Mouse (Mus musculus) hematopoietic multipotent progenitor cell, adult 10-12 weeks (in vitro differentiated cells): ENCODE results near the gene Parp2. TPM values are rescaled to one million over a fixed set of nuclear protein-coding genes. Genes with fewer than 3 reads are reported as not detected.

Source experiments
- polyA plus RNA-seq: library from polyadenylated mRNA; stranded (reverse); fragments of >175 nt; gene quantifications from 2 replicates; pipeline ENCODE4 v1.2.3, GENCODE M21; 2012; ENCODE audit warnings: low replicate concordance

Parp2 gene
- polyA plus RNA-seq: 3.1 and 4.2 TPM in 2 replicates

DNA sequence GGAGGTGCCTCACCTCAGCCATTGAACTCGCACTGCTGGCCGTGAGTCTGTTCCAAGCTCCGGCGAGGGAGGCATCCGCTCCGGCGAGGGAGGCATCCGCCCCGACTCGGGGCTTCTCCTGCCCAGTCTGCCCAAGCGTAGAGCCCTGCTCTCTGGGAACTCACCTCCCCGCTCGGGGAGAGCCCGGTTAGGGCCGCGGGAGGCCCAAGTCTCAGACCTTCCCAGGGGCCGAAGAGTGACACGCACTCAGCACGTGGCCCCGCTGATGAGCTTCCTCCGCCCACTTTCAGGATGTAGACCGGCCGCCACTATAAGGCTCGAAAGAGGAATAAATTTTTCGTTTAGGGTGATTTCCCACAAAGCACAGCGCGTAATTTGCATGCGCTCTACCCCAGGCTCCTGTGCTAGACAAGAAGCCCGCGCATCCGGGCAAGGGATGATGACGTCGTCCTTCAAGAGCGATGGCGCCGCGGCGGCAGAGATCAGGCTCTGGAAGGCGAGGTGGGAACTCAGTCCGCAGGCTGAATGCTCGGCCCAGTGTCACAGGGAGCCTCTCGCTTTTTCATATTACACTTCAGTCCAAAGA, at the start of gene Parp2, which contains the start of gene Ccnb1ip1:
TSS of gene Parp2 (plus strand) at position 355 of the 586 bp plus-strand sequence.
TSS of gene Ccnb1ip1 (minus strand) at position 246 of the 586 bp plus-strand sequence.

GRCm38 (mm10) chr14:50785251-50785637, 22.4 kb upstream of the Parp2 start, which contains the start of gene Ttc5:
Ttc5 (minus strand) TSS chr14:50785519.

GRCm38 (mm10) chr14:50869889-50870804, 62.5 kb downstream of the Parp2 start, which contains the start of gene Tep1:
Tep1 (minus strand) TSS chr14:50870560.

Other genes with a start within 250 kb of the Parp2 start
- not detected in 2 replicates for gene Olfr744, start 193.0 kb upstream of the Parp2 start, polyA plus RNA-seq
- not detected in 2 replicates for gene Olfr745, start 168.5 kb upstream of the Parp2 start, polyA plus RNA-seq
- not detected in 2 replicates for gene Olfr746, start 160.8 kb upstream of the Parp2 start, polyA plus RNA-seq
- gene Olfr747, start 114.6 kb upstream of the Parp2 start, polyA plus RNA-seq: not detected in 2 replicates
- gene Olfr748, start 100.5 kb upstream of the Parp2 start, polyA plus RNA-seq: not detected in 2 replicates
- gene Olfr749, start 62.7 kb upstream of the Parp2 start, polyA plus RNA-seq: not detected in 2 replicates
- 9.5 and 54.2 TPM in 2 replicates for gene Ttc5, start 22.3 kb upstream of the Parp2 start, polyA plus RNA-seq
- gene Ccnb1ip1, start 109 bp upstream of the Parp2 start, polyA plus RNA-seq: 0.25 TPM in 1 of 2 replicates, not detected in the other
- gene Tep1, start 62.7 kb downstream of the Parp2 start, polyA plus RNA-seq: 8.1 and 9.7 TPM in 2 replicates
- 0.11 and 0.61 TPM in 2 replicates for gene Klhl33, start 89.7 kb downstream of the Parp2 start, polyA plus RNA-seq
- 23.9 and 61.6 TPM in 2 replicates for gene Osgep, start 117.1 kb downstream of the Parp2 start, polyA plus RNA-seq
- 20.9 and 45.6 TPM in 2 replicates for gene Apex1, start 117.1 kb downstream of the Parp2 start, polyA plus RNA-seq
- 151 and 508 TPM in 2 replicates for gene Pip4p1, start 123.0 kb downstream of the Parp2 start, polyA plus RNA-seq
- 1.7 and 1.8 TPM in 2 replicates for gene Pnp, start 123.2 kb downstream of the Parp2 start, polyA plus RNA-seq
- gene Gm49342, start 136.7 kb downstream of the Parp2 start, polyA plus RNA-seq: 1.7 TPM in 1 of 2 replicates, not detected in the other
- not detected in 2 replicates for gene Pnp2, start 148.2 kb downstream of the Parp2 start, polyA plus RNA-seq
- not detected in 2 replicates for gene Rnase10, start 199.9 kb downstream of the Parp2 start, polyA plus RNA-seq
- gene Rnase9, start 234.0 kb downstream of the Parp2 start, polyA plus RNA-seq: not detected in 2 replicates
- not detected in 2 replicates for gene Rnase11, start 242.3 kb downstream of the Parp2 start, polyA plus RNA-seq
- 0.40 TPM in 1 of 2 replicates, not detected in the other for gene Rnase12, start 249.8 kb downstream of the Parp2 start, polyA plus RNA-seq